Mouse (Mus musculus) erythroblast, embryonic 14.5 days (primary cell): Measurements from ENCODE around the gene Zfp62.

Experiments
- GATA1 ChIP-seq: IDR thresholded peaks from 2 replicates; pipeline ENCODE4 v1.6.1; 2012; ENCODE audit warnings: low read length, inconsistent platforms, mixed read lengths
- TAL1 ChIP-seq: IDR thresholded peaks from 3 replicates; pipeline ENCODE4 v1.6.1; 2012; ENCODE audit warnings: low read length, inconsistent platforms, mixed read lengths

DNA sequence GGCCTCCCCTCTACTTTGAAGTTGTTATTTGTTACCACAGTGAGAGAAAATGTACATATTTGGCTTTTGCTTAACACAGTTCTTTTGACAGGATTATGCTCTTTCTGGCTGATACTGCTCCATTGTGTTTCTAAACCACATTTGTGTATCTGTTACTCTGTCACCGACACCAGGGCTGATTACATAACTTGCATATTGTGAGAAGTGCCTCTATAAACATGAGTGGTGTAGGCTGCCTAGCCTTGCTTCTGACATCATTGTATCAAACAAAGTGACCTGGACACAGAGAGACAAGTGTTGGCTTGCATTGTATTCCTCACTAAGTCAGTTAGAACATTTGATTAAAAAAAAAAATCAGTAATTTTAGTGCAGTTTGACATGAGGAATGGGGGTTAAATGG is 56.7 kb downstream of the Zfp62 start:
- TF ChIP-seq GATA1 (no peak), TAL1 (no peak)
